Mouse (Mus musculus) layer of hippocampus, adult 6 months (tissue): ENCODE data around the gene Upp1. TPM values are rescaled to one million over a fixed set of nuclear protein-coding genes. Genes with fewer than 3 reads are reported as not detected.

ENCODE experiments used
- long read RNA-seq, 2 experiments: library from polyadenylated mRNA; unstranded; transcript quantifications; one replicate each; pipeline ENCODE4 v2.0.0; 2019 to 2020
- polyA plus RNA-seq: library from polyadenylated mRNA; unstranded; fragments of <200 nt; fragmentation: Nextera tagmentation; gene quantifications from 2 replicates; pipeline ENCODE4 v1.2.3, GENCODE M21; 2021

Gene Upp1
- polyA plus RNA-seq: 5.8 and 9.2 TPM in 2 replicates
- long read RNA-seq, experiment 1, transcript Upp1-205 (9 exons, 1,252 nt): major isoform, 7 of 11 reads
- long read RNA-seq, experiment 1, partial matches to known transcripts: 0 of 11 reads
- long read RNA-seq, experiment 1, other reads (novel, unspliced or antisense): 1 of 11 reads
- long read RNA-seq, experiment 2, transcript Upp1-205 (9 exons, 1,252 nt): major isoform, 7 of 10 reads
- long read RNA-seq, experiment 2, partial matches to known transcripts: 0 of 10 reads
- long read RNA-seq, experiment 2, other reads (novel, unspliced or antisense): 0 of 10 reads

GRCm38 (mm10) chr11:9118050-9118420, at the start of gene Upp1:
Gene Upp1 (plus strand): TSS chr11:9118103.

Other genes with a start within 250 kb of the Upp1 start
- gene Pkd1l1, start 144.8 kb upstream of the Upp1 start, polyA plus RNA-seq: 0.16 TPM in 1 of 2 replicates, not detected in the other
- gene Hus1, start 106.9 kb upstream of the Upp1 start, polyA plus RNA-seq: 6.2 and 6.3 TPM in 2 replicates
- gene Gm11992, start 69.5 kb upstream of the Upp1 start, polyA plus RNA-seq: 2.8 and 5.2 TPM in 2 replicates
- 0.36 and 0.38 TPM in 2 replicates for gene Sun3, start 69.1 kb upstream of the Upp1 start, polyA plus RNA-seq
- 0.01 TPM in 2 replicates for gene Abca13, start 73.8 kb downstream of the Upp1 start, polyA plus RNA-seq